Mouse (Mus musculus) G1E (cell line): ENCODE data around the gene Prrxl1. TPM values are rescaled to one million over a fixed set of nuclear protein-coding genes. Genes with fewer than 3 reads are reported as not detected.

Source experiments
- ATAC-seq: 2 replicates; pipeline ENCODE4 v1.8.0; 2016; ENCODE audit warnings: mild to moderate bottlenecking; ENCODE audit not compliant: insufficient number of reproducible peaks, poor library complexity, low FRiP score, severe bottlenecking; ENCODE audit errors: extremely low read depth
- DNase-seq: peaks from one replicate; pipeline ENCODE4 v3.0.0; 2012; ENCODE audit warnings: low spot score
- H3K27me3 ChIP-seq: 2 replicates; pipeline ENCODE4 v1.6.1; 2012; ENCODE audit warnings: mild to moderate bottlenecking, low read length, inconsistent platforms; ENCODE audit not compliant: insufficient read depth
- H3K36me3 ChIP-seq: replicated peaks from 2 replicates; pipeline ENCODE3; 2012; ENCODE audit warnings: mild to moderate bottlenecking, inconsistent platforms
- H3K4me1 ChIP-seq: 2 replicates; pipeline ENCODE4 v1.6.1; 2012; ENCODE audit warnings: low read depth, low read length, inconsistent platforms, mixed read lengths; ENCODE audit not compliant: insufficient read depth
- H3K4me3 ChIP-seq: 2 replicates; pipeline ENCODE4 v1.5.1; 2012; ENCODE audit warnings: low read depth, mild to moderate bottlenecking, inconsistent platforms, low read length, moderate library complexity, mixed read lengths
- H3K9me3 ChIP-seq: replicated peaks from 2 replicates; pipeline ENCODE4 v1.6.1; 2012; ENCODE audit warnings: inconsistent platforms
- CTCF ChIP-seq: IDR thresholded peaks from 2 replicates; pipeline ENCODE4 v1.5.1; 2012; ENCODE audit warnings: low read depth, low read length, inconsistent platforms, mixed read lengths
- GATA1 ChIP-seq: IDR thresholded peaks from 2 replicates; pipeline ENCODE4 v1.6.1; 2012; ENCODE audit warnings: borderline replicate concordance, low read length, inconsistent platforms, mixed read lengths
- GATA2 ChIP-seq: IDR thresholded peaks from 2 replicates; pipeline ENCODE4 v1.6.1; 2012; ENCODE audit warnings: low read depth, low read length, inconsistent platforms, borderline replicate concordance
- POLR2AphosphoS5 ChIP-seq: IDR thresholded peaks from 2 replicates; pipeline ENCODE4 v1.6.1; 2012; ENCODE audit warnings: low read depth, low read length, inconsistent platforms; ENCODE audit not compliant: insufficient replicate concordance
- TAL1 ChIP-seq: conservative IDR thresholded peaks from 2 replicates; pipeline ENCODE4 v1.6.1; 2012; ENCODE audit warnings: low read depth, low read length, inconsistent platforms, mixed read lengths
- polyA plus RNA-seq: library from polyadenylated mRNA; stranded (reverse); fragments of >175 nt; gene quantifications from 2 replicates; pipeline ENCODE4 v1.2.3, GENCODE M21; 2012
- total RNA-seq, 2 experiments: library from RNA; stranded (forward) in 1 of 2; stranded (reverse) in 1 of 2; fragments of 200-1000 nt in 1 of 2; fragments of >200 nt in 1 of 2; fragmentation: Nextera tagmentation in 1 of 2; gene quantifications; 2 replicates each; pipeline ENCODE4 v1.2.3; 2014 to 2017

Gene Prrxl1
- total and polyA plus RNA-seq, 3 experiments = 0.22 TPM; not detected in 2

GRCm38 (mm10) chr14:32598437-32599219 is 579 bp upstream of the Prrxl1 start:
- TF ChIP-seq POLR2AphosphoS5 = no peak
- no peak for TF ChIP-seq TAL1
- no peak for TF ChIP-seq GATA2
- TF ChIP-seq CTCF = no peak
- TF ChIP-seq GATA1 = no peak
- peaks cover 33% of the 10 kb centered on the region for H3K9me3 ChIP-seq
- no peaks in the 10 kb centered on the region for H3K4me1 ChIP-seq
- H3K4me3 ChIP-seq = no peak overlapping the region
- DNase-seq (no peak), ATAC-seq (no peak)
- no peaks in the 10 kb centered on the region for H3K36me3 ChIP-seq
- peaks cover 2% of the 10 kb centered on the region for H3K27me3 ChIP-seq

- Histone ChIP-seq H3K9me3 (peaks cover 33% of the 10 kb centered on the region), H3K36me3 (no peaks in the 10 kb centered on the region), H3K4me3 (no peak overlapping the region; the same call in 1 of the 2 replicates), H3K4me1 (no peaks in the 10 kb centered on the region), H3K27me3 (no peaks in the 10 kb centered on the region; the same call in 1 of the 2 replicates)
- DNase-seq (no peak), ATAC-seq (no peak)
- TF ChIP-seq TAL1 = no peak
- no peak for TF ChIP-seq CTCF
- TF ChIP-seq POLR2AphosphoS5 = no peak
- TF ChIP-seq GATA1 = no peak
- TF ChIP-seq GATA2 = no peak
These were observed 903 bp downstream of the Prrxl1 start for GRCm38 (mm10) chr14:32600110-32600509.

- H3K4me3 ChIP-seq = no peak overlapping the region
- no peak for ATAC-seq
These were observed 6.3 kb downstream of the Prrxl1 start for GRCm38 (mm10) chr14:32605508-32605907.

GRCm38 (mm10) chr14:32606316-32606715 is 7.1 kb downstream of the Prrxl1 start:
- Histone ChIP-seq H3K4me3 (no peak overlapping the region), H3K36me3 (no peaks in the 10 kb centered on the region), H3K9me3 (0 out of 2 replicates have a peak, but pooled peaks cover 2% of the 10 kb centered on the region), H3K4me1 (no peaks in the 10 kb centered on the region), H3K27me3 (no peaks in the 10 kb centered on the region)
- ATAC-seq (no peak), DNase-seq (no peak)
- no peak for TF ChIP-seq CTCF
- TF ChIP-seq TAL1 = no peak
- TF ChIP-seq GATA2 = no peak
- no peak for TF ChIP-seq POLR2AphosphoS5
- TF ChIP-seq GATA1 = no peak

More at GRCm38 (mm10) chr14:32605508-32605907, 6.3 kb downstream of the Prrxl1 start:
- TF ChIP-seq POLR2AphosphoS5 = no peak
- no peak for TF ChIP-seq GATA2
- no peak for TF ChIP-seq CTCF
- no peak for TF ChIP-seq TAL1
- TF ChIP-seq GATA1 = no peak
- Histone ChIP-seq H3K9me3 (no peaks in the 10 kb centered on the region), H3K4me1 (no peaks in the 10 kb centered on the region), H3K27me3 (no peaks in the 10 kb centered on the region), H3K36me3 (no peaks in the 10 kb centered on the region)
- DNase-seq = no peak

- H3K27me3 ChIP-seq = no peaks in the 10 kb centered on the region
- no peak for ATAC-seq
- H3K4me3 ChIP-seq = no peak overlapping the region
- H3K36me3 ChIP-seq = no peaks in the 10 kb centered on the region
- H3K4me1 ChIP-seq = no peaks in the 10 kb centered on the region
- no peak for TF ChIP-seq GATA1
- no peak for TF ChIP-seq GATA2
- TF ChIP-seq POLR2AphosphoS5 = no peak
- no peak for TF ChIP-seq TAL1
- no peak for TF ChIP-seq CTCF
- no peak for DNase-seq
- H3K9me3 ChIP-seq = peaks cover 10% of the 10 kb centered on the region
These were observed 10.2 kb downstream of the Prrxl1 start for GRCm38 (mm10) chr14:32609392-32609791.

GRCm38 (mm10) chr14:32617253-32617652 is 18.0 kb downstream of the Prrxl1 start:
- DNase-seq (no peak), ATAC-seq (no peak)
- Histone ChIP-seq H3K9me3 (peaks cover 9% of the 10 kb centered on the region), H3K4me1 (no peaks in the 10 kb centered on the region), H3K4me3 (no peak overlapping the region), H3K36me3 (no peaks in the 10 kb centered on the region), H3K27me3 (no peaks in the 10 kb centered on the region)
- no peak for TF ChIP-seq GATA1
- no peak for TF ChIP-seq CTCF
- no peak for TF ChIP-seq GATA2
- TF ChIP-seq POLR2AphosphoS5 = no peak
- TF ChIP-seq TAL1 = no peak
